Mouse (Mus musculus): ENCODE measurements around the gene Syce1.

The Syce1 gene

DNA sequence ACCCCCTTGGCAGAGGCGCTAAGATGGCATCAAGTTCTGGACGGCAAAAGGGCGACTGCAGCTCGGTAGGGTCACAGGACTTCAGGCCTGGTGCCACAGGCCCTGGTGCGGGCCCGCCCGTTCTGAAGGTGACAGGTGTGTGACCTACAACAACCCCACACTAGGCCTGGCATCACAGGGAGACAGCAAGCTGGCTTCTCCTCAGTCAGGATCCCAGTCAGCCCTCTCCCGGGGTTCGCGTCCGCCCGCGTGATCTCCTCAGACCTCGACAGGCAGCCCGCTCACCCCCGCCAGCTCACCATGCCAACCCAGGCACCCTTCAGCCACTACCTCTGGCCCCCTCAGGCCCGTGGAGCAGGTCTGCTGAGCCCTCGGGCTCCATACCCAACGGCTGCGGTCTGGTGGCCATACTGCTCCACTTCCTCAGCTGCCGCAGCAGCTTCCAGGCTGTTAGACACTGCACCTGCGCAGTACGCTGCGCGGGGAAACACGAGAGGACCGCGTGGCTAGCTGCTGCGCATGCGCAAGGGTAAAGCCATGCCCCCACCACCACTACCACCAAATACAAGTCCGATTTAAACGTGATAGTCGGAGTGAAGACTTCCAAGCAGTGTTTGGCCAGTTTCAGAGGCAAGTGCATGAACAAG, at the start of gene Syce1:
Gene Syce1, minus strand, starts transcription at position 447 of the 647 bp plus-strand sequence.
- Histone ChIP-seq H3K4me3 (replicated peaks; ENCODE audit: low read length) (peak within 1 kb of the TSS; percentile 76), H3K4me1 (replicated peaks; ENCODE audit: low read depth, low read length) (peaks cover 10% of the 10 kb centered on the region; the same call in 1 of the 2 replicates), H3K9me3 (ENCODE audit: low read length) (peaks cover 21% of the 10 kb centered on the region), H3K27me3 (ENCODE audit: insufficient read depth, low read length) (peaks cover 32% of the 10 kb centered on the region), H3K36me3 (ENCODE audit: insufficient read depth, low read length) (no peaks in the 10 kb centered on the region)
- TF ChIP-seq NANOG (IDR thresholded peaks at IDR 0.05; ENCODE audit: borderline replicate concordance, low read length) (no peak), CTCF (conservative IDR thresholded peaks at IDR 0.05; ENCODE audit: low read length) (no peak), POU5F1 (IDR thresholded peaks at IDR 0.05; ENCODE audit: borderline replicate concordance, low read length) (no peak)

DNA sequence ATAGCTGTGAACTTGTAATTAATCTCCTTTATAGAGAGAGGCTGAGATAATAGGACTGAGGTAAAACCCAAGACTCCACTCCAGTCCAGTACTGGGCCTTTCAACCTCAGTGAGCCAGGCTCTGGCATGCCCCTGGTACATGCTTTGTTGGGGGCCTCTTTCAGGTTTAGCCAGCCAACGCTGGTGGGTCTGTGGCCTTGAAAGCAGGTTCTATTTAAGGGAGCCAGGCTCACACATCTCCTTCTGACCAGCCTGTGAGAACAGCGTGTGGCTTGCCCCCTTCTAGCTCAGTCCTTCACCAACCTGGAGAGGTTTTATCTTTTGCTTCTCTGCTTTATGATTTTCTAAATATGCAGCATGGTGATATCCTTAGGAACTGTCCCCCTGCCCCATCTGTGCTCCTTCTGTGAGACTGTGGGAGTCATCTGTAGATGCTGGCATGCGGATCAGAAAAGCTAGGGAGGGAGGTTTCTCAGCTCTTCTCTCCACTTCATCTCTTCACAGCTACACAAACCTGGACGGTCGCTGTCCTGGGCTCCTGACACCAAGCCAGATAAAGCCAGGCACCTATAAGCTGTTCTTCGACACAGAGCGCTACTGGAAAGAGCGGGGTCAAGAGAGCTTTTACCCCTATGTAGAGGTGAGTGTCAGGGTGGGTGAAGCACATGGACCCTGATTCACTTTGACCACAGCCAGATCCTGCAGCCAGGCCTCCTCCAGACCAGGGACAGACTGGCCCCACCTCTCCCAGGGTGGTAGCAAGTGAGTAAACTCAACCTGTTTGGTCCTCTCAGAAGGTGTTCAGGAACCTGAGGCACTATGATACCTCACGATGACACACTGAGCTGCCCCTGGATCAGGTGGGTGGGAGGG, 48.8 kb upstream of the Syce1 start:
- Histone ChIP-seq H3K4me3 (replicated peaks; ENCODE audit: low read length) (no peak overlapping the region), H3K9me3 (ENCODE audit: low read length) (no peaks in the 10 kb centered on the region), H3K36me3 (ENCODE audit: insufficient read depth, low read length) (peaks cover 23% of the 10 kb centered on the region), H3K4me1 (replicated peaks; ENCODE audit: low read depth, low read length) (peaks cover 65% of the 10 kb centered on the region), H3K27me3 (ENCODE audit: insufficient read depth, low read length) (peaks cover 3% of the 10 kb centered on the region; the same call in 1 of the 2 replicates)
- no peak for TF ChIP-seq NANOG (IDR thresholded peaks at IDR 0.05; ENCODE audit: borderline replicate concordance, low read length)
- no peak for TF ChIP-seq CTCF (conservative IDR thresholded peaks at IDR 0.05; ENCODE audit: low read length)
- TF ChIP-seq POU5F1 (IDR thresholded peaks at IDR 0.05; ENCODE audit: borderline replicate concordance, low read length) = no peak

DNA sequence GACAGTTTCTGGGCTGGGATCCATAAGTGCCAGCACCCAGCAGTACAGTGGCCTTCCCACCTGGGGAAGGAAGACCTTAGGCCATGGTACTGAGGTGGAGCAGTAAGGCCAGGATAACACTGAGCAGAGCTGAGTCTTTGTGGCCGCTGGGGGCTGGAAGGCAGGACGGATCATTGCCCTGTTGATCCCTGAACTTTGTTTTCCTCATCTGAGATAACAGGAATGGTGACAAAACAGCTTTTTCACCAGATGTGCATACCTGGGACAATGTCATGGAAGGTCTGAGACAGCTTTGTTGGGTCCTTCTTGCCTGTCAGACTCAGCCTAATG, 48.1 kb upstream of the Syce1 start:
- Histone ChIP-seq H3K36me3 (ENCODE audit: insufficient read depth, low read length) (peaks cover 23% of the 10 kb centered on the region), H3K4me1 (replicated peaks; ENCODE audit: low read depth, low read length) (peaks cover 59% of the 10 kb centered on the region), H3K27me3 (ENCODE audit: insufficient read depth, low read length) (peaks cover 3% of the 10 kb centered on the region; the same call in 1 of the 2 replicates), H3K4me3 (replicated peaks; ENCODE audit: low read length) (peak overlapping the region; percentile 77), H3K9me3 (ENCODE audit: low read length) (no peaks in the 10 kb centered on the region)
- TF ChIP-seq NANOG (IDR thresholded peaks at IDR 0.05; ENCODE audit: borderline replicate concordance, low read length) (no peak), CTCF (conservative IDR thresholded peaks at IDR 0.05; ENCODE audit: low read length) (no peak), POU5F1 (IDR thresholded peaks at IDR 0.05; ENCODE audit: borderline replicate concordance, low read length) (no peak)

DNA sequence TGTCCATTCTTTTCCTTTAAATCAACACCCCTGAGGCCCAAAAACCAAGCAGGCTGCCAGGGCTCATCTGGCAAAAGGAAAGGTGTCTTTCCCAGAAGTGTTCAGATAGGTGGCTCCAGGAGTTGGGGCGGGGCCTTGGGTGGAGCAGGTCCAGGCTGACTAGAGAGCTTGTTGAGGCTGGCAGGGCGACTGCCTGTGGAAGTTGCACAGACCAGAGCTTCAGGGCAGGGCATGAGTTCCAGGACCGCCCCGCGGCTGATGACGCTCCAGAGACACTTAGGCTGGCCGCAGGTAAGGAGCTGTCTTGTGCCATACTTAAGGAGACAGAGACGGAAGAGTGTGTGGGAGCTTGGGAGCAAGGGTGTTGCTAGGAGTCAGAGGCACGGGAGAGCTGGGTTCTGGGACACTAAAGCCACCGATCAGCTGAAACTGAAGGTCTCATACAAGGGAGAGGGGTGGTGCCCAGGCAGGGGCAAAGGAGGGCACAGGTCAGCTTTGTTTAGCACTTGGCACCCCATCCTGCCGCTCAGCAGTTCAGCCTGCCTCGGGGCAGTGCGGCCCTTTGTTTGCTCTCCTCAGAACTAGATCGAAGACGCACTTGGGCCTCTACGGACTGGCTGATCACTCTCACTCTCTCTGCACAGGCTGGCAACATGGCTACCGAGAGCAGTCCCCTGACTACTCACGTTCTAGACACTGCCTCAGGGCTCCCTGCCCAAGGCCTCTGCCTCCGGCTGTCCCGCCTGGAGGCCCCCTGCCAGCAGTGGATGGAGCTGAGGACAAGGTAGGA, 47.5 kb upstream of the Syce1 start, which contains the start of gene Urah:
Gene Urah, plus strand, starts transcription at position 51 of the 790 bp plus-strand sequence.
- Histone ChIP-seq H3K4me1 (replicated peaks; ENCODE audit: low read depth, low read length) (peaks cover 53% of the 10 kb centered on the region), H3K27me3 (ENCODE audit: insufficient read depth, low read length) (no peaks in the 10 kb centered on the region), H3K4me3 (replicated peaks; ENCODE audit: low read length) (peak within 1 kb of the TSS; percentile 77), H3K9me3 (ENCODE audit: low read length) (no peaks in the 10 kb centered on the region), H3K36me3 (ENCODE audit: insufficient read depth, low read length) (peaks cover 23% of the 10 kb centered on the region)
- TF ChIP-seq CTCF (conservative IDR thresholded peaks at IDR 0.05; ENCODE audit: low read length) (no peak), NANOG (IDR thresholded peaks at IDR 0.05; ENCODE audit: borderline replicate concordance, low read length) (no peak), POU5F1 (IDR thresholded peaks at IDR 0.05; ENCODE audit: borderline replicate concordance, low read length) (no peak)

DNA sequence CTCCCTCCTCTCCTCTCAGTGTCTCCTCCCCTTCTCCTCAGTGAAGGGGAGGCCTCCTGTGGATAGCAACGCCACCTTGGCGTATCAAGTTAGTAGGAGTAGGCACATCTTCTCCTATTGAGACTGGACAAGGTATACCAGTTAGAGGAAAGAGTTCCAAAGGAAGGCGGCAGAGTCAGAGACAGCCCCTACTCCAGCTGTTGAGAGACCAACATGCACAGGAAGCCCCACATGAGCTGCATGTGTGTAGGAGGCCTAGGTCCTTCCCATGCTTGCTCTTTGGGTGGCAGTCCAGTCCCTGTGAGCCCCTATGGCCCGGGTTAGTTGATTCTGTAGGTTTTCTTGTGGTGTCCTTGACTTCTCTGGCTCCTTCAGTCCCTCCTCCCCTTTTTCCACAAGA, 45.7 kb upstream of the Syce1 start:
- Histone ChIP-seq H3K4me3 (replicated peaks; ENCODE audit: low read length) (no peak overlapping the region), H3K36me3 (ENCODE audit: insufficient read depth, low read length) (peaks cover 22% of the 10 kb centered on the region), H3K9me3 (ENCODE audit: low read length) (no peaks in the 10 kb centered on the region), H3K27me3 (ENCODE audit: insufficient read depth, low read length) (no peaks in the 10 kb centered on the region), H3K4me1 (replicated peaks; ENCODE audit: low read depth, low read length) (peaks cover 43% of the 10 kb centered on the region)
- TF ChIP-seq NANOG (IDR thresholded peaks at IDR 0.05; ENCODE audit: borderline replicate concordance, low read length) (no peak), CTCF (conservative IDR thresholded peaks at IDR 0.05; ENCODE audit: low read length) (no peak), POU5F1 (IDR thresholded peaks at IDR 0.05; ENCODE audit: borderline replicate concordance, low read length) (no peak)

DNA sequence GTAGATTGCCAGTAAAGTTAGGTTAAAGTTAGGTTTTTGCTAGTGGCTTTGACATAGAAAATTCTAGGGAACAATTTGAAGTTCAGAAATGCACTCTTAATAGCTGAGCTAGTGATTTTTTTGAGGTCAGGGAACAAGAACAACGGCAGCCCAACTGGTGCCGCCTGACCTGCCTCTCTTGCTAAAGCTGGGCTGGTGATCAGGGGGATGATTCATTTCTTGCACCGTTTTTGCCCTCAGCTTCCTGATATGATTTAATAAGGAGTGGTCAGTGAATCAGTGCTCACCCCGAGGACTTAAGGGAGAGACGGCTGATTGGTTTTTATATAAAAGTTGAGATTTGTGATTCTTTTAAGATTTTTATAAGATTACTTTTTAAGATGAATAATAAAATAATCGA, 43.8 kb upstream of the Syce1 start:
- no peaks in the 10 kb centered on the region for H3K27me3 ChIP-seq (ENCODE audit: insufficient read depth, low read length)
- H3K9me3 ChIP-seq (ENCODE audit: low read length) = no peaks in the 10 kb centered on the region
- no peak for TF ChIP-seq NANOG (IDR thresholded peaks at IDR 0.05; ENCODE audit: borderline replicate concordance, low read length)
- no peak for TF ChIP-seq CTCF (conservative IDR thresholded peaks at IDR 0.05; ENCODE audit: low read length)
- peaks cover 3% of the 10 kb centered on the region for H3K36me3 ChIP-seq (ENCODE audit: insufficient read depth, low read length)
- no peak overlapping the region for H3K4me3 ChIP-seq (replicated peaks; ENCODE audit: low read length)
- H3K4me1 ChIP-seq (replicated peaks; ENCODE audit: low read depth, low read length) = peaks cover 43% of the 10 kb centered on the region

DNA sequence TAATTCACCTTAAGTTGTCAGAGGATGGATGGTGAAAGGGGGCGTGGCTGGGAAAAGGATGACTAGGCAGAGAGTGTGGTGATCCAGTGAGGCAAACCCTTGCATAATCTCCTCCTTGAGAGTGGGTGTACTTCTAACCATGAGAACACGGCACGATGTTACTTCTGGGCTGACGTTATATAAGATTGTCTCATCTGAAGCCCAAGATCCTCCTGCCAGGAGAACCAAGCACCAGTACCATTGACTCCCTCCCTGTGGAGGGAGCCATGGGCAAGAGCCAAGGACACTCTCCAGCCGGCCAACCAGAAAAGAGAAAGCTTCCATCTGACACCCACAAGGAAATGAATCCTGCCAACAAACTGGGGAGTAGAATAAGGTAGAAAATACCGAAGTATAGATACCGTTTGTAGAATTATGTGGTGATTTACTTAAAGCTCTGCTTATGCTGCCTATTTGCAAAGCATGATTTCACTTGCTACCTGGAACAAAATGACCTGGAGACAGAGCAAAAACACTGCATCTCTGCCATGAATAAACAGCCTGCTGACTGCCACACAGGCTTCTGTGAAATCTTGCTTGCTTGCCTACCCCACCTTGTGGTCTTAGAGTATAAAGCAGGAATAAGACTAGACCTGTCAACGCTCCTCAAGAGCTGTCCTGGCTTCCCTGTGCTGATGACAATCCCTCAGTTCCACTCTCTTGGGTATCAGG, 40.7 kb upstream of the Syce1 start:
- TF ChIP-seq CTCF (conservative IDR thresholded peaks at IDR 0.05; ENCODE audit: low read length) (peak; percentile 18; the same call in 1 of the 2 replicates), POU5F1 (IDR thresholded peaks at IDR 0.05; ENCODE audit: borderline replicate concordance, low read length) (no peak), NANOG (IDR thresholded peaks at IDR 0.05; ENCODE audit: borderline replicate concordance, low read length) (no peak)
- Histone ChIP-seq H3K4me3 (replicated peaks; ENCODE audit: low read length) (no peak overlapping the region), H3K4me1 (replicated peaks; ENCODE audit: low read depth, low read length) (peaks cover 12% of the 10 kb centered on the region), H3K27me3 (ENCODE audit: insufficient read depth, low read length) (peaks cover 3% of the 10 kb centered on the region; the same call in 1 of the 2 replicates), H3K9me3 (ENCODE audit: low read length) (no peaks in the 10 kb centered on the region), H3K36me3 (ENCODE audit: insufficient read depth, low read length) (no peaks in the 10 kb centered on the region)

All from E14TG2a.4 (cell line).